Mouse (Mus musculus): Measurements from ENCODE around the gene Btnl9.

Gene Btnl9

GRCm38 (mm10) chr11:49189737-49190136, 2.8 kb upstream of the Btnl9 start:
- in situ Hi-C loops (cut with MboI; ENCODE audit: low pct_unique_long_range_greater_than_20kb in 1 of 2, low sequenced_read_pairs in 2 of 2, unreplicated experiment in 1 of 2): loop anchor here in 1 of 2 experiments (5.0 to 25.0 kb wide), 2 partner anchors 83 to 223 kb away; partner anchors contain the start of gene Olfr1389

GRCm38 (mm10) chr11:49187701-49188100, 742 bp upstream of the Btnl9 start:
- in situ Hi-C loops (cut with MboI; ENCODE audit: low pct_unique_long_range_greater_than_20kb in 1 of 2, low sequenced_read_pairs in 2 of 2, unreplicated experiment in 1 of 2): loop anchor here in 1 of 2 experiments (5.0 to 25.0 kb wide), 2 partner anchors 85 to 225 kb away; partner anchors contain the start of gene Olfr1389

GRCm38 (mm10) chr11:49186452-49186851, 507 bp downstream of the Btnl9 start:
- in situ Hi-C loops (cut with MboI; ENCODE audit: low pct_unique_long_range_greater_than_20kb in 1 of 2, low sequenced_read_pairs in 2 of 2, unreplicated experiment in 1 of 2): loop anchor here in 1 of 2 experiments (5.0 to 25.0 kb wide), 2 partner anchors 86 to 226 kb away; partner anchors contain the start of gene Olfr1389

- in situ Hi-C loops (cut with MboI; ENCODE audit: low pct_unique_long_range_greater_than_20kb in 1 of 2, low sequenced_read_pairs in 2 of 2, unreplicated experiment in 1 of 2): loop anchor here in 1 of 2 experiments (25.0 kb wide), 1 partner anchor 229 kb away; the partner anchor contains the start of gene Olfr1389
Measured at GRCm38 (mm10) chr11:49183172-49183571, 3.8 kb downstream of the Btnl9 start.

GRCm38 (mm10) chr11:49176047-49176779, 10.7 kb downstream of the Btnl9 start:
- in situ Hi-C loops (cut with MboI; ENCODE audit: low pct_unique_long_range_greater_than_20kb in 1 of 2, low sequenced_read_pairs in 2 of 2, unreplicated experiment in 1 of 2): loop anchor here in 1 of 2 experiments (25.0 kb wide), 1 partner anchor 236 kb away; the partner anchor contains the start of gene Olfr1389

- in situ Hi-C loops (cut with MboI; ENCODE audit: low pct_unique_long_range_greater_than_20kb in 1 of 2, low sequenced_read_pairs in 2 of 2, unreplicated experiment in 1 of 2): loop anchor here in 1 of 2 experiments (25.0 kb wide), 1 partner anchor 237 kb away; the partner anchor contains the start of gene Olfr1389
Measured at GRCm38 (mm10) chr11:49175345-49175744, 11.6 kb downstream of the Btnl9 start.

GRCm38 (mm10) chr11:49170576-49170975, 16.4 kb downstream of the Btnl9 start:
- in situ Hi-C loops (cut with MboI; ENCODE audit: low pct_unique_long_range_greater_than_20kb in 1 of 2, low sequenced_read_pairs in 2 of 2, unreplicated experiment in 1 of 2): no loop called here

GRCm38 (mm10) chr11:49168839-49169611, 17.9 kb downstream of the Btnl9 start:
- in situ Hi-C loops (cut with MboI; ENCODE audit: low pct_unique_long_range_greater_than_20kb in 1 of 2, low sequenced_read_pairs in 2 of 2, unreplicated experiment in 1 of 2): no loop called here

- in situ Hi-C loops (cut with MboI; ENCODE audit: low pct_unique_long_range_greater_than_20kb in 1 of 2, low sequenced_read_pairs in 2 of 2, unreplicated experiment in 1 of 2): no loop called here
Measured at GRCm38 (mm10) chr11:49156821-49157814, 29.8 kb downstream of the Btnl9 start.

- in situ Hi-C loops (cut with MboI; ENCODE audit: low pct_unique_long_range_greater_than_20kb in 1 of 2, low sequenced_read_pairs in 2 of 2, unreplicated experiment in 1 of 2): no loop called here
Measured at GRCm38 (mm10) chr11:49154077-49154476, 32.9 kb downstream of the Btnl9 start, which contains the start of gene Olfr1394. Olfr1394 (plus strand) TSS chr11:49154377.

- in situ Hi-C loops (cut with MboI; ENCODE audit: low pct_unique_long_range_greater_than_20kb in 1 of 2, low sequenced_read_pairs in 2 of 2, unreplicated experiment in 1 of 2): no loop called here
Measured at GRCm38 (mm10) chr11:49141974-49142373, 45.0 kb downstream of the Btnl9 start, which contains the start of gene Olfr1395. Olfr1395 (plus strand) TSS chr11:49142274.

GRCm38 (mm10) chr11:49124169-49124568, 62.8 kb downstream of the Btnl9 start:
- in situ Hi-C loops (cut with MboI; ENCODE audit: low pct_unique_long_range_greater_than_20kb in 1 of 2, low sequenced_read_pairs in 2 of 2, unreplicated experiment in 1 of 2): no loop called here

GRCm38 (mm10) chr11:49119635-49120034, 67.3 kb downstream of the Btnl9 start:
- in situ Hi-C loops (cut with MboI; ENCODE audit: low pct_unique_long_range_greater_than_20kb in 1 of 2, low sequenced_read_pairs in 2 of 2, unreplicated experiment in 1 of 2): no loop called here

Measured in mouse embryonic stem cell (cell line).